Mouse (Mus musculus) ES-CJ7 (cell line): ENCODE measurements around the gene Gm47189.
"Not testable (repeated sequence)": the region's sequence is repeated elsewhere in the genome, so short reads cannot be mapped to it uniquely, and the experiment has no call there.

Experiments
- DNase-seq: peaks from one replicate; pipeline ENCODE4 v3.0.0; 2011; ENCODE audit warnings: low read depth, low spot score

Gm47189 gene

DNA sequence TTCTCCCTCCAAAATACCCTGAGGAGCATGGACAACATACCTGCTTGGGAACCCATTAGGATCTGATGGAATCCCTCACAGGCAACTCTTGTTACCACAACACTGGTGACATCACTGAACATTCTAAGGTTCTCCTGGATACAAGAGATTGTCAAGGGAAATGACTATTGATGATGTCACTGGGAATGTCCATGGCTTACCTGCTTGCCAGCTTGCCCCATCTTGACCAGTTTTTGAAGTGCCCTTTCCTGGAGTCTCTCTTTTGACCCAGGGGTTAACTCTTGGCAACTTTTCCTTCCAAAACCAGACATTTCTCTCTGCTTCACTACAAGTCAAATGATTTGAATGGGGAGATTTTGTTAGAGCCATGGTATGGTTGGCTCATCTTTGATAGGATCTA lies at the start of gene Gm47189:
Gene Gm47189, minus strand, starts transcription at position 101 of the 400 bp plus-strand sequence.
- not testable (repeated sequence) for DNase-seq

DNA sequence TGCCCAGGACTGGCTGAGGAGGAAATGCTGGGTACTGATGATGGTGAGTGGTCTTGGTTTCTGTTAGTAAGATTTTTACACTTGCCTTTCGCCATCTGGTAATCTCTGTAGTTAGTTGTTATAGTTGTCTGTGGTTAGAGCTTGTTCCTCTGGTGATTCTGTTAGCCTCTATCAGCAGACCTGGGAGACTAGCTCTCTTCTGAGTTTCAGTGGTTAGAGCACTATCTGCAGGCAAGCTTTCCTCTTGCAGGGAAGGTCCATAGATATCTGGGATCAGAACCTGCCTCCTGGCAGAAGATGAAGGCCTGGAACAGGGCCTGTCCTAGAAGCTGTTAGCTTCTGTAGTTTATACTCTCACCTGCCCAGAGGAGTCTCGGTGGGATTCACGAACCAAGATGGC lies 16.3 kb downstream of the Gm47189 start:
- not testable (repeated sequence) for DNase-seq

GRCm38 (mm10) chr14:41750514-41750913 lies 21.7 kb downstream of the Gm47189 start, which contains the start of gene Gm7929:
TSS of gene Gm7929 (minus strand) at chr14:41750614.
- not testable (repeated sequence) for DNase-seq

GRCm38 (mm10) chr14:41723437-41723836 lies 48.8 kb downstream of the Gm47189 start:
- peak; percentile 31 for DNase-seq

DNA sequence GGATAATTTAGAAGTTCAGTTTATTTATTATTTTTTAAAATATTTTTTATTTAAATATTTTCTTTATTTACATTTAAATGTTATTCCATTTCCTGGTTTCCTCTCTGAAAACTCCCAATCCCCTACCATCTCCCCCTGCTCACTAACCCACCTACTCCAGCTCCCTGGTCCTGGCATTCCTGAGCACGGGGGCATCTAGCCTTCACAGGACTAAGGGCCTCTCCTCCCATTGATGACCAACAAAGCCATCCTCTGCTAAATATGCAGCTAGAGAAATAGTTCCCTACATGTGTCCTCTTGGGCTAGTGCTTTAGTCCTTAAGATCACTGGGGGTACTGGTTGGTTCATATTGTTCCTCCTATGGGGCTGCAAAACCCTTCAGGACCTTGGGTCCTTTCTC lies 55.1 kb downstream of the Gm47189 start:
- not testable (repeated sequence) for DNase-seq
